Mouse (Mus musculus): ENCODE measurements around the gene Junb. TPM values are rescaled to one million over a fixed set of nuclear protein-coding genes. Genes with fewer than 3 reads are reported as not detected.

Gene Junb
- total RNA-seq, 2 experiments from 2014 or later: 33.7 to 34.2 TPM

DNA sequence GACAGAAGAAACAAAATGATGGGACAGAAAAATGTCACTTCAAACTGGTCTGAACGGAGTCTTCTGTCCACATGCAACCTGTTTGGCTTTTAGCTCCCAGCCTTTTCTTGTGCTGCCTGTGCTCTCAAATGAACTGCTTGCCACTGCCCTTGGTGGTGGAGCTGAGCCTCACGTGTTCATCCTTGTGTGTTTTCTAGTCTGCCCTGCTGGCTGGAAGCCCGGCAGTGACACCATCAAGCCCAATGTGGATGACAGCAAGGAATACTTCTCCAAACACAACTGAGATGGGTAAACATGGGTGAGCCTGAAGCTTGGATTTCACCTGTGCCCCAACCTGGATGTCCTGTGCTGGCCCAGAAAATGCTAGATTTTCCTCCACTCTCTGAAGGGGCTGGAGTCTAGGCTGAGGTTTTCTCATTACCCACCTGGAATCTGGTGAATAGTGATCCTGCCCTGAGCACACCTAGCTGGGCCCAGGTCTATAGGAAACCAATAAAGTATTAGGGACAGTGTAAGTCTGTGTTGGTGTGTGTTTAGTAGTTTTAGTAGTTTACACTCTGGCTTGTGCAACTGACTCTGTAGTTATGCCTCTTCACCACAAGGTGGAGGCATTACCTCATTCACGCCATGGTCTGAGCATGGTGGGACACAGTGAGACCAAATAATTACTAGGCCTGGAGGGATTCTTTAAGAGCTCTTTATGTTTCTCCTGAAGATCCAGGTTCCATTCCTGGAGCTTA is 4.5 kb downstream of the Junb start:
- peak in 1 of 2 experiments; percentile 52 for DNase-seq (ENCODE audit: low spot score in 2 of 2)

DNA sequence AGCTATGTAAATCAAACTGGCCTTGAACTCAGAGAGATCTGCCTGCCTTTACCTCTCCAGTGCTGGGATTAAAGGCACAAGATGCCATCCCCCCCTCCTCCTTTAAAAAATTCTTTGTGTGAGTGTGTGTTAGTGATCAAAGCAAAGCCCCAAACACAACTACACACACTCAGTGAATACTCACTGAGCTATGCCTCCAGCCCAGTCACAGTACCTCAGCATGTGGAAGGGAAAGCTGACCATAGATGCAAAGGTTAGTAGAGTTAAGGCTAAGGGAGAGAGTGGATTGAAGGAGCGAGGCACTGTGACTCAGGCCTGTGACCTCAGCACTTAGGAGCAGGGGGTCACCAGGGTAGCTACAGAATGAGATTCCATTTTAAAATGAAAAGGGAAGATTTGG is 5.4 kb downstream of the Junb start:
- no peak for DNase-seq (ENCODE audit: low spot score in 2 of 2)

DNA sequence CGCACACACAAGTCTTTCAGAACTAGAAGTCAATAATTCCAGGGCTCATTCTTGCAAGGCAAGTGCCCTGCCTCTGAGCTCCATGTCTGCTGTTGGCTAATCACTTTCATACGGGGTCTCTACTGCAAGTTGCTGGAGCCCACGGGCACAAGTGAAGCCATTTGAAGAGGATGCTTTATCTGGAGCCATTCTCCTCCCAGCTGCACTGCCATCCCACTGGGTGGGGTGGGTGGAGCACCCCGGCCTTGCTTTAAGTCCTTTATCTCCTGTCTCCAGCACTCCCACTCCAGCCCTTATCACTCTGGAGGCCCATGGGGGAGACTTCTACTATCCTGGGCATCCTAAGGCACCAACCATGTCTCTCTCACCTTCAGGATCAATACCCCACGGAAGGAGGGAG is 7.6 kb downstream of the Junb start:
- no peak for DNase-seq (ENCODE audit: low spot score in 2 of 2)

DNA sequence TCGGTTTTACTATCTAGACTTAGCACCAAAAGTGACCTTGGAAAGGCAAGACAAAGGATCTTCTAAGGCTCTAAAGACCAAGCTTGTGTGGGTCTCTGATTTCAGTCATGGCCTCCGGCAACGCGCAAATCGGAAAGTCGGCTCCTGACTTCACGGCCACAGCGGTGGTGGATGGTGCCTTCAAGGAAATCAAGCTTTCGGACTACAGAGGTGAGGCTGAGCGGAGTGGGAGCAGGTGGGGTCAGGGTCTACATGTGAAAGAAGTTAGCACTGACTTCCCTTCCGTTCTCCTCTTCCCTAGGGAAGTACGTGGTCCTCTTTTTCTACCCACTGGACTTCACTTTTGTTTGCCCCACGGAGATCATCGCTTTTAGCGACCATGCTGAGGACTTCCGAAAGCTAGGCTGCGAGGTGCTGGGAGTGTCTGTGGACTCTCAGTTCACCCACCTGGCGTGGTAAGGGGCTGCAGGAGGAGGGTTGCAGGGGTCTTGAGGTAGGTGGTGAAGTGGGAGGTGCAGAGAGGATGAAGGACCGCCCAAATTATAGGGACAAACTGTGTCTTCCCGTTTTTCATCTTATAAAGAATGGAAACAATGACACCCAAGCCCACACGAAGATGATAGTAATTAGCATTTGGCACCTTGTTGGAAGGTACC is 8.3 kb downstream of the Junb start:
- no peak for DNase-seq (ENCODE audit: low spot score in 2 of 2)

DNA sequence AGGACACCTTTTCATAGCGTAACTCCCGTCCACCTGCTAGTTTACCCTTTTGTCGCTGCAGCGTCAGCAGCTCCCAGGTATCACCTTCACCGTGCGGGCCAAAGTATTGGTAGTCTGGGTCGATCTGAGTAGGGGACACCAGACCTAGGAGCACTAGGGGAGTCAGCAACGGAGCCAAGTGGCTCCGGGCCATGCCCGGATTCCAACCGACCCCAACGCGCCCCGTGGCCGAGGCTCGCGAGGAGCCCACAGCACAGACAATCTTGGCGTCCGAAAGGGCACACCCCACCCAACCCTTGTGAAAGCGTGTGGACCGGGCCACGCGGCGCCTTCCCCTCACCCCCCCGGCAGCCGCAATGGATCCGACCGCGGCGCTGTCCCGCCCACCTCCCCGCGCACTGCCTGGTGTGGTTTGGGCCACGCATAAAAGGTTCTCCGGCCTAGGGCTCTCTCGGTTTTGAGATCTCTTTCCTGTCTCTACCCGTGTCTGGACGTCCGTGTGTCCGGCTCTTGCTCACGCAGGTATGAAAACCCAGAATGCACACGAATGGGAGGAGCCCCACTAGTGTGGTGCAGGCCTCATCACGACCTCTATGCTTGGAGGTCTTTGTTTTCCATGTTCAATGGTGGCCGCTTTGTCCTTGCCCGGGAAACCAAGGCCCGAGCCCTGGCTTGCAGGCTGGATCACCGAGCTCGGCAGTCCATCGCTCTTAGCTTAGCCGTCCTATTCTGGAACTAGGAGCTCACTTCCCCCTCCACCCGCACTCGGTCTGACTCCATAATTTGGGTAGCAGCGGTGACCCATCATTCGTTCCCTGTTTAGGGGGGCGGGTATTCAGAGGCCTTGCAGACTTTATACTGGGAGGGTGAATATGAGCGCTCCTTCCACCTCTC is 9.0 kb downstream of the Junb start, which contains the start of the genes Gm49661, Prdx2 and Rnaseh2a:
Gene Gm49661 (minus strand): TSS at position 193 of the 894 bp plus-strand sequence.
Gene Prdx2 (plus strand): TSS at position 347 of the 894 bp plus-strand sequence.
Gene Rnaseh2a (minus strand): TSS at position 527 of the 894 bp plus-strand sequence.
- peak; percentile 69 to 80 for DNase-seq (ENCODE audit: low spot score in 2 of 2)

DNA sequence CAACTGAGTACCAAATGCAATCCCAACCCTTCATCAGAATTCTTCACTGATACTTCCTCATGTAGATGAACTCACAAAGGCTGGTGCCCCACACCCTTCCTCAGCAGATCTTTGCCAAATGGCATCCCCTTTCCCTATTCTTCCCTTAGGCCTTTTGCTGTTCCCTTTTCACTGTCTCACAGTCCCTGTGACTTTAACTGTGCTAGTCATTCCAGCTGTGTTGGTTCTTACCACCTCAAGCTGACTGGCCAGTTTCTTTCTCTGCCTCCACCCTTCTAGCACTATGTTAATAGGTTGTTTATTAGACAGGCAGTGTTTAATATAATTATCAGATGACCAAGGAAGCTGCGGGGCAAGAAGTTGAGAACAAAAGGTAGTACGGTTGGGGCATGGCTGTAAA is 9.9 kb downstream of the Junb start:
- DNase-seq (ENCODE audit: low spot score in 2 of 2): no peak

DNA sequence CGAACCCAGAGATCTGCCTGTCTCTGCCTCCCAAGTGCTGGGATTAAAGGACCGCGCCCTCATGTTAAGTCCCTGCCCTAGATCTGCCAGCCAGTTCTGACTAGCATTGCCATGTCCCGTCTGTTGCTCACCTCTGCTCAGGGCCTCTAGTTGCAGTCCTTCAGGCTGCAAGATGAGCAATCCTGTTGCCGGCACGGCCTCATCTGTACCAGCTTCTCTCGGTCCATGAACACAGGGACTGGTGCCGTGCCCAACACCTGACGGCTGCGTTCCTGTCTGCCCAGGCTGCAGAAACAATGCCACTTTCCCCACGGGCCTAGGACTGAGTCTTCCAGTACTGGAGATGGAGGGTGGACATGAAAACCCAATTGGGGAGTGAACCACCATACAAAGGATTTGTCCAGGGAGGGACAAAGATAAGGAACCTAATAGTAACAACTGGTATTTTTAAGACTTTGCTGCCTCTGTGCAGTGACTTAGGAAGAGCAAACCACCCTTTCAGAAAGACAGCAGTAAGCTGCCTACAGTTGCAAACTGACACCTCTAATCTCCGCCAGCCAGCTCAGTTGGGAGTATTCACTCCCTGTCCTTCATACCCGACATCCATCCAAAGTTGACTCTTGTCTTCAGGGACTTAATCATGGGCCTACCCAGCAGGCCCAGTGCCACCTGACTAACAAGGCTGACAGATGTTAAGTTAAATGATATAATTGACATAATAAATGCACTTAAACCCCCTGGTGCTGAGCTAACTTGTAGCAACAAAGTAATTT is 10.8 kb downstream of the Junb start:
- DNase-seq (ENCODE audit: low spot score in 2 of 2): no peak

- peak in 1 of 2 experiments; percentile 12 for DNase-seq (ENCODE audit: low spot score in 2 of 2)
Observed at GRCm38 (mm10) chr8:84966603-84967002, 11.9 kb downstream of the Junb start.

GRCm38 (mm10) chr8:84965731-84966291 is 12.7 kb downstream of the Junb start:
- DNase-seq (ENCODE audit: low spot score in 2 of 2): peak; percentile 88 to 90

GRCm38 (mm10) chr8:84963952-84964351 is 14.6 kb downstream of the Junb start:
- DNase-seq (ENCODE audit: low spot score in 2 of 2): no peak

DNA sequence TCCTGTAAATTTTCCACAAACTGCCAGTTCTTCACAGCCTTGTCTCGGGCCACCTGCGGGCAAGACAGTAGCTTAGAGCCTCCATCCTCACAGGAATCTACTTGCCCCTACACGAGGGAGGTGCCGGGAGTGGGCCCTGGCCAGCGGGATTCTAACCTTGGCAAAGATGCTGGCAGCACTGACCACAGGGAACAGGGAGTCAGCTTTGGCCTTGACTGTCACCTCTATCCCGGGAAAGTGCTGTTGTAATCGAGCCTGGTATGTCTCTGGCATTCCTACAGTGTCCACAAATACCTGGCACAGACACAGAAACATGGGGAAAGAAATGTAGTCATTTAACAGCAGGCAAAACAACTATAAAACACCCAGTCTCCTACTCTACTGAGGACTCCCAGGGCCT is 18.7 kb downstream of the Junb start:
- DNase-seq (ENCODE audit: low spot score in 2 of 2): no peak

GRCm38 (mm10) chr8:84956768-84957167 is 21.8 kb downstream of the Junb start:
- DNase-seq (ENCODE audit: low spot score in 2 of 2): peak; percentile 79 to 80

DNA sequence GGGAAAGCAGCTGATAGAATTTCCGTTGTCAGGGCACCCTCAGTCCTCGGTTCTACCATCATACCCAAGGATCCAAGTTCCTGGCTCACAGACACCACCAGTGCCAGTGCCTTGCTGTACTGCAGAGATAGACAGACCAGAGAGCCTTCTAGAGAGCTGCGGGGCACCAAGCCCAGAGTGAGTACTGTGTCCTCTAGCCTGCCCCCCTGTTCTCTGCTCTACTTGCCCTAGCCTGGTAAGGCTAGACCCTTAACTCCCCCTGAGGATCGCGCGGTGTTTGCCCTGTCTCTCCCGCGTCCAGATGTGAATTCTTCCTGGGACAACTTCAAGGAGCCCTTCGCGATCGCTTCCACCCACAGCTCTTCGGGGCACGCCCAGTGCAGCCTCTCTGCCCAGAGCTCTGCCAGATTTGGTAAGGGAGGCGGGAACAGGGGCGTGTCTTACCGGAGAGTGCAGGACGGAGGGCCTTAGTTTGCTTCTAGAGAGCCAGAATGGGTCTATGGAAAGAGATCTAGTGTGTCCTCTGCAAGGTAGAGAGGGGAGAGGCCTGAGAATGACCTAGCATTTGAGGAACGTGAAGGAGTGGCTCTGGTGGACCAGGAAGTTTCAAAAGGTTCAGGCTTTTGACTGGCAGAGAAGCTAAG is 25.8 kb downstream of the Junb start:
- DNase-seq (ENCODE audit: low spot score in 2 of 2): no peak

- DNase-seq (ENCODE audit: low spot score in 2 of 2): no peak
Observed at GRCm38 (mm10) chr8:84949753-84950152, 28.8 kb downstream of the Junb start.

DNA sequence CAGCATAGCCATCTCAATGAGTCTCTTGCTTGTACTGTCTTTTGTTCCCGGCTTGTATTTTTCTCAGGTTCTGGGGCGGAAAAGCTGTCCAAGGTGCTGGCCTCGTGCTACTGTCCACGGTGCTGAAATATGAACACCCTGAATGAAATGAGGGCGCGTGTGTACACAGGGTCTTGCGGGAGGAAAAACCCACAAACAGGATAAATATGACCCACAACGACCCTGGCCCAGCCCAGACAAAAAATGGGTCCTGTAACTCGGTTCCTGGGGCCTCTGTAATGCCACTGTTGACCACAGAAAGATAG is 31.3 kb downstream of the Junb start:
- DNase-seq (ENCODE audit: low spot score in 2 of 2): no peak

DNA sequence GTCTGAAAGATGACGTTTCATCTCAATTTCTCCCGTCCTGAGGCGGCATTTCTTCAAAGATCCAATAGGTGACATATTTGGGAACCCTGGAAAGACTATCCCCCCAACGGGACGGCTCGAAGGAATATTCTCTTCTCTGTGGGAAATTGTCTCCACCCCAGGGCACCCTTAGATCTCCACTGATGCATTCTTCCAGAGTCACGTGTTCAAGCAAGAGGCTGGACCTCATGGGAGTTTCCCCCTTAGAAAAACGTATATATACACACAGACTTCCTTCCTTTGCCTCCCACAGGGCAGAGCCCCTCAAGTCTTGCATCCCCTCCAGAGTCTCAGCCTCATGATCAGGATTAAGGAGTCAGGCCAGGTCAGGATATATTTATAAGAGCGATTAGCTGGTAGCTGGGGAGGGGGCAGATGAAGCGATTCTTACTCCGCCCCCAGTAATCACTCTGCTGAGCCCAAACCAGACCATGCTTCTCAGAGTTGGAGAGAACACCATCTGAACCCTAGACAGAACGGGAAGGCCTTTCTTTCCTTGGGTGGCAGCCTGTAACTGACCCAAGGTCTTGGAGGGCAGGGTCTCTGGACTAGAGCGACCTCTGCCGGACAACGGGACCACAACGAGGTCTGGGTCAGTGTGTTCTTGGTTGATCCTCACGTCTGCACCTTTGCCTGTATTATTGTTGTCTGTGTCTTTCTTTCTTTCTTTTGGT is 31.8 kb downstream of the Junb start, which contains the start of gene Rtbdn:
Gene Rtbdn (plus strand): TSS at position 464 of the 713 bp plus-strand sequence.
- no peak for DNase-seq (ENCODE audit: low spot score in 2 of 2)

DNA sequence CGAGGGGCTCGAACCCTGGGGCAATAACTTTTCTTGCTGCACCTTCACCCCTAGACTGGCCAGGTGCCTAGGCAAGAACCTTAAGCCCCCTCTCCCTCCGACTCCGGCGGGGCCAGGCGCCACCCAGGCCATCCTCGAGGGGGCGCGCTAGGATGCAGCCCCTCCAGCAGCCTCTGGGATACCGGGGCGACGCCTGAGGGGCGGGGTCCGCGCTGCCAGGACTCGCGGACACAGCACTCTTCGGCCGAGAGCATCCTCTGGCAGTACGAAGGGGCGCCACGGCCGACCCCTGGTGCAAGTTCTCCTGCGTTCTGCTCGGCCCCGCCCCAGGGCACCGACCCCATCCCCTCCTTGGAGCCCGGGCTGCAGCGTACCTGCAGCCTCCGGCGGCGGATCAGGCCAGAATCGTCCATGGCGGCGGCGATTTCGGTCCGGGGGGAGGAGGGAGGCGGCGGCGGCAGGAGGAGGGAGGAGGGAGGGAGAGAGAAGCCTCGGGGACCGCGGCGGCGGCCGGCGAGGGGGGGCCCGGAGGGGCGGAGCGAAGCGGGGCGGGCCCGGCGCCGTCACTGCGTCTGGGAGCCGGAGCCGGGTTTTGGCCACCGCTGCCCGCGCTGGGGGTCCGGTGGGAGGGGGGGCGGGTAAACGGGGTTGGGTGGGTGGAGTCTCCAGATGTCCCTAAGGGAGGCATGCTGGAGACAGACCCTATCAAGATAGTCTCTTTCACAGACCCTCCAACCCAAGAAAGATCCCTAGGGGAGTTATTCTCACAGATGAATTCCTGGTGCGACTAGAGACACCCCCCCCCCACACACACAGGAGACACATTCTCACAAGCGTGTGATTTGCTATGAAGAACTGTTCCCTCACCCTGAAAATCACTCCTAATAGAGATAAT is 32.6 kb downstream of the Junb start:
- peak; percentile 56 to 77 for DNase-seq (ENCODE audit: low spot score in 2 of 2)

DNA sequence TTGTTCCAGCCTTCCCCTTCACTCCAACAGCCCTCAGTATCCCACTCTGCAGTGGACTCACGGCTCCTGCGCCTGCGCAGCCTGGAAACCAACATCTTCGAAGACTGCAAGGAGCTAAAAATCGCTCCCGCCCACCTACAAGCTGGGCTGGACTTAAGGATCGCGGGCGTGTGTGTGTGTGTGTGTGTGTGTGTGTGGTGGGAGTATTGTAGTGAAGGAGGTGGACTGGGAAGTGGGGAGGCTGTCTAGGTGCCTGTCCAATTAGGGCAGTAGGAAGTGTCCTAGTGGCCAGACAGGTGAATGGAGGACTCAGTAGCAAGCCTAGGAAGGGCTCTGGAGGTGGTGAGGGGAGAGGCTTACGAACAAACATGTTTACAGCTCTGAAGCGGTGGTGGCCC is 33.3 kb downstream of the Junb start:
- DNase-seq (ENCODE audit: low spot score in 2 of 2): peak; percentile 31 to 59
